Mouse (Mus musculus) limb, embryonic 13.5 days (tissue): ENCODE results near the gene Sae1. TPM values are rescaled to one million over a fixed set of nuclear protein-coding genes. Genes with fewer than 3 reads are reported as not detected.
A peak's percentile ranks its signal among the peaks of the same experiment; 100 is the strongest.

Experiments
- ATAC-seq: fragments of 200-750 bp; cut with Nextera tagmentation; 2 replicates; pipeline ENCODE4 v1.8.0; 2017; ENCODE audit warnings: low read depth, moderate number of reproducible peaks, moderate TSS enrichment; ENCODE audit not compliant: low FRiP score
- H3K27ac ChIP-seq: fragments of 300-500 bp; sonication (generic); 2 replicates; pipeline ENCODE4 v1.5.1; 2015; ENCODE audit warnings: inconsistent platforms, mild to moderate bottlenecking, moderate library complexity
- H3K27me3 ChIP-seq: fragments of 300-500 bp; sonication (generic); 2 replicates; pipeline ENCODE4 v1.6.1; 2015; ENCODE audit warnings: mild to moderate bottlenecking, inconsistent platforms
- H3K36me3 ChIP-seq: fragments of 300-500 bp; sonication (generic); 2 replicates; pipeline ENCODE4 v1.6.1; 2015; ENCODE audit warnings: inconsistent platforms, mild to moderate bottlenecking, moderate library complexity
- H3K4me1 ChIP-seq: fragments of 300-500 bp; sonication (generic); 2 replicates; pipeline ENCODE4 v1.6.1; 2015; ENCODE audit warnings: inconsistent platforms
- H3K4me2 ChIP-seq: fragments of 300-500 bp; sonication (generic); replicated peaks from 2 replicates; pipeline ENCODE4 v1.6.1; 2015; ENCODE audit warnings: inconsistent platforms, mild to moderate bottlenecking, moderate library complexity
- H3K4me3 ChIP-seq: fragments of 300-500 bp; sonication (generic); 2 replicates; pipeline ENCODE4 v1.5.1; 2015; ENCODE audit warnings: moderate library complexity, mild to moderate bottlenecking, inconsistent platforms
- H3K9ac ChIP-seq: fragments of 300-500 bp; sonication (generic); 2 replicates; pipeline ENCODE4 v1.6.1; 2015; ENCODE audit warnings: mild to moderate bottlenecking, inconsistent platforms
- H3K9me3 ChIP-seq: fragments of 300-500 bp; sonication (generic); 2 replicates; pipeline ENCODE4 v1.6.1; 2016; ENCODE audit warnings: inconsistent platforms
- WGBS: fragments of 180-500 bp; shearing (Covaris S2); methylation state at CpG from one replicate; pipeline ENCODE4 v1.1.7; 2015; 5-methylcytosine and 5-hydroxymethylcytosine counted together
- polyA plus RNA-seq: library from polyadenylated mRNA; unstranded; fragments of >200 nt; fragmentation: Nextera tagmentation; extraction: Ambion mirVana; gene quantifications from 2 replicates; pipeline ENCODE4 v1.2.1, GENCODE M21; 2015

Gene Sae1
- polyA plus RNA-seq, 1 experiment from 2014 or later = 359 TPM

- WGBS = 61% methylated on average over 2 of the region's 2 CpGs
- peak overlapping the region; percentile 73; the same call in 1 of the 2 replicates for H3K27ac ChIP-seq
- peak overlapping the region; percentile 68 for H3K4me2 ChIP-seq
Observed at GRCm38 (mm10) chr7:16297616-16298015, 90.0 kb downstream of the Sae1 start.

DNA sequence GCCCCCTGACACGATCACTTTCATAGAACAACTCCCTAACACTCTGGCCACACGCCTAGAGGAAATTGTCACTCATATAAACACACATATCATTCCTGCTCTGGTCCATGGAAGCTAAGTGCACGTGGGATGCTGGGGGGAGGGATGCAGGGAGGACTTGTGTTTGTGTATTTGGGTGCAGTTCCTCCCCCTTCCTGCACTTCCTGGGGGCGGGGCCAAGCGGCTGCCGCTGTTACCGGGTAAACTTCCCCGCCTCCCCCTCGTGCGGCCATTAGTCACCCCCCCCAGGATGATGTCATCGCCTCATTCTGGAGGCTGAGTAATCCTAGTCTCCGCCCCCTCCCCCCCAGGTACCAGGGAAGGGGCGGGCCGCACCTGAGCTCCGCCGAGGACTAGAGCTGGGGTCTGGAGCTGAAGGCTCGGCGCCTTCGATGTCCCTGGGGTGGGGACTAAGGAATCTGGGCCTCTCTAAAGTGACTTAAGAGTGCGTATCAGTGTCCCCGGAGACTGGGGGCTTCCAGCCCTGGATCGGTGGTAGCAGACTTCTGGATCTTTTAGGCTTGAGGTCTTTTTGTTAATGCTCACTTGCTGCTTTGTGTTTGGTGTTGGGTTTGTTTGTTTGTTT is 90.7 kb downstream of the Sae1 start:
- Histone ChIP-seq H3K4me2 (peak overlapping the region; percentile 68), H3K9ac (peak overlapping the region; percentile 51; the same call in 1 of the 2 replicates), H3K27me3 (no peaks in the 10 kb centered on the region), H3K9me3 (no peaks in the 10 kb centered on the region), H3K4me3 (peak overlapping the region; percentile 35), H3K27ac (peak overlapping the region; percentile 73), H3K36me3 (no peaks in the 10 kb centered on the region), H3K4me1 (peaks cover 40% of the 10 kb centered on the region)
- WGBS = 1% methylated on average over 22 of the region's 22 CpGs
- ATAC-seq = peak; percentile 12; the same call in 1 of the 2 replicates

More at GRCm38 (mm10) chr7:16297616-16298015, 90.0 kb downstream of the Sae1 start:
- no peaks in the 10 kb centered on the region for H3K9me3 ChIP-seq
- no peaks in the 10 kb centered on the region for H3K27me3 ChIP-seq
- H3K36me3 ChIP-seq = no peaks in the 10 kb centered on the region
- H3K4me1 ChIP-seq = peaks cover 40% of the 10 kb centered on the region
- H3K4me3 ChIP-seq = no peak overlapping the region
- no peak overlapping the region for H3K9ac ChIP-seq
- ATAC-seq = no peak

DNA sequence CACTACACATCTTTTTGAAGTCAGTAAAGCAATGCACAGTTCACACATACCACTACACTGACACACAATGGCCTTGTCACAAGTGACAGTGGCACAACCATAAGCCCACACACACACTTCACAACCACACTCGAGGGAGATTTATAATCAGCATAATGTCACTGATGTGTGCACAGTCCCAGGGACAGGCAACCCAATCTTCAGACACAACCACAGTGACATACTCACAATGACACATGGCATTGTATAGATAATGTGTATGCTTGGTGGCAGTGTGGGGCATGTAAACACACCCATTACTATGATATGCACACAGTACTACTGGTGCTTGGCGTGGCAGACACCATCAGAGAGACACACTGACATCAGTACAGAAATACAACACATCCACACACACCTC is 91.5 kb downstream of the Sae1 start:
- WGBS = 40% methylated on average over 2 of the region's 2 CpGs
- H3K27ac ChIP-seq = peak overlapping the region; percentile 73
- ATAC-seq = no peak
- no peaks in the 10 kb centered on the region for H3K36me3 ChIP-seq
- H3K9me3 ChIP-seq = no peaks in the 10 kb centered on the region
- H3K4me1 ChIP-seq = peaks cover 40% of the 10 kb centered on the region
- no peak overlapping the region for H3K9ac ChIP-seq
- no peaks in the 10 kb centered on the region for H3K27me3 ChIP-seq
- H3K4me3 ChIP-seq = peak overlapping the region; percentile 54; the same call in 1 of the 2 replicates
- H3K4me2 ChIP-seq = peak overlapping the region; percentile 89

DNA sequence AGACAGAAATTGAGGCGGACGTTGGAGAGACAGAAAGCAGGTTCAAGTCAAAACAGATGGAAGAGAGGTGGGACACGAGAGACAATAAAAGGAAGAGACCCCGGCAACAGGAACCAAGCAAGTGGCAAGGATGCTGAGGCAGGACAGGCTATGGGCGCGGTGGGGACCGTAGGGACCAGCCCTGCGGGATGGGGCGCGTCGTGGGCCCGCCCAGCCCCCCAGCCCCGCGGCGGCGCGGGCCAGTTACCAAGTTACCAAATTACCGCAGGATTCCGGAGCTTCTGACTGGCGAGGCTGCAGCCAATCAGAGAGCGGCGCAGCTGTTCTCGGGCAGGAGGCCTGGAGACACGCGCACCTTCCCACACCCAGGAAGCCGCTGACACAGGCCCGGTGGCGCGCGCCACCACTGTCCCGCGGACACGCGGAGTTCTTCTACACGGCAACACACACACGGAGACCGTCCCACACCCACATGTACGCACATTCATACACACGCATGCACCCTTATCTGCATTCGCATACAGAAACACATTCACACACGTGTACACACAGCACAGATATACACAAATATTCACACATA is 92.2 kb downstream of the Sae1 start:
- Histone ChIP-seq H3K36me3 (no peaks in the 10 kb centered on the region), H3K9me3 (no peaks in the 10 kb centered on the region), H3K27me3 (no peaks in the 10 kb centered on the region), H3K4me3 (peak overlapping the region; percentile 54), H3K4me2 (peak overlapping the region; percentile 89), H3K27ac (peak overlapping the region; percentile 88), H3K9ac (peak overlapping the region; percentile 63), H3K4me1 (peaks cover 40% of the 10 kb centered on the region)
- peak; percentile 56 for ATAC-seq
- 2% methylated on average over 40 of the region's 41 CpGs for whole genome bisulfite sequencing

DNA sequence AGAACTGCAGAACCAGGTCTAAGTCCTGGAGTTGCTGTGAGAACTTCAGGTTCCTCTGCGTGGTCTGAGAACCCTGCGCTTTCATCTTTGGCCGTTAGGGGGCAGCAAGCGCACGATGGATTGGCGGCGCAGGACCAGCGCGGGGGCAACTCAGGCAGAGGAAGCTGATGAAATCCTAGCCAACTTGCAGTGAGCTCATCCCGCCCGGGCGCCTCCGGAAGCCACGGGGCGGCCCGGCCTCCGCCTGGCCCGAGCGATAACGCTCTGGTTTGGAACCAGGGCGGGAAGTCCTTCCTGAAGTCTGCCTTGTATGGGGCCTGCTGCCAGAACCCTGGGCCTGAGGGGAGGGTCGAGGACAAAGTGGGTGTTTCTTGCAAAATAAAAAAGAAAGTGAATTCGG is 92.8 kb downstream of the Sae1 start:
- Histone ChIP-seq H3K9me3 (no peaks in the 10 kb centered on the region), H3K36me3 (no peaks in the 10 kb centered on the region), H3K27me3 (no peaks in the 10 kb centered on the region), H3K9ac (peak overlapping the region; percentile 63), H3K4me1 (peaks cover 35% of the 10 kb centered on the region), H3K4me2 (peak overlapping the region; percentile 89), H3K4me3 (peak overlapping the region; percentile 54), H3K27ac (peak overlapping the region; percentile 88)
- peak; percentile 73 for ATAC-seq
- 1% methylated on average over 23 of the region's 23 CpGs for WGBS

DNA sequence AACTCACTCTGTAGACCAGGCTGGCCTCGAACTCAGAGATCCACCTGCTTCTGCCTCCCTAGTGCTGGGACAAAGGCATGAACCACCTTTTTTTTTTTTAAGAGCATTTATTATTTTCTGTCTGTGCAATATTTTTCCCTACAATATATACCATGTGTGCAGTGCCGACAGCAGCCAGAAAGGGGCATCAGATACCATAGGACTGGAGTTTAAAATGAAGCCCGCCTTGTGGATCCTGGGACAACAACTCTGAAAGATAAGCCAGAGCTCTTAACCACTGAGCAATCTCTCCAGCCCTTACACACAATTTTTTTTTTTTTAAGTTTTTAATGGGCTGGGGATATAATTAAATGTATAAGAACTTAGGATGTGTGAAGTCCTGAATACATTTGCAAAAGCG is 93.3 kb downstream of the Sae1 start:
- H3K4me2 ChIP-seq = peak overlapping the region; percentile 89
- WGBS = 34% methylated on average over 4 of the region's 4 CpGs
- no peak for ATAC-seq
- no peaks in the 10 kb centered on the region for H3K9me3 ChIP-seq
- peaks cover 33% of the 10 kb centered on the region for H3K4me1 ChIP-seq
- H3K9ac ChIP-seq = no peak overlapping the region
- H3K27me3 ChIP-seq = no peaks in the 10 kb centered on the region
- H3K4me3 ChIP-seq = peak overlapping the region; percentile 54; the same call in 1 of the 2 replicates
- H3K36me3 ChIP-seq = no peaks in the 10 kb centered on the region
- no peak overlapping the region for H3K27ac ChIP-seq

GRCm38 (mm10) chr7:16287791-16288190 is 99.8 kb downstream of the Sae1 start:
- no peaks in the 10 kb centered on the region for H3K27me3 ChIP-seq
- 65% methylated on average over 1 of the region's 1 CpGs for WGBS
- no peak overlapping the region for H3K9ac ChIP-seq
- H3K4me1 ChIP-seq = peaks cover 12% of the 10 kb centered on the region
- no peak overlapping the region for H3K4me2 ChIP-seq
- no peak overlapping the region for H3K4me3 ChIP-seq
- no peak for ATAC-seq
- peaks cover 14% of the 10 kb centered on the region for H3K36me3 ChIP-seq
- no peak overlapping the region for H3K27ac ChIP-seq
- no peaks in the 10 kb centered on the region for H3K9me3 ChIP-seq

GRCm38 (mm10) chr7:16287016-16287415 is 100.6 kb downstream of the Sae1 start:
- H3K4me3 ChIP-seq = peak overlapping the region; percentile 61
- no peak for ATAC-seq
- WGBS = 80% methylated on average over 2 of the region's 2 CpGs
- no peaks in the 10 kb centered on the region for H3K9me3 ChIP-seq
- H3K36me3 ChIP-seq = peaks cover 21% of the 10 kb centered on the region
- H3K27ac ChIP-seq = peak overlapping the region; percentile 95
- peaks cover 12% of the 10 kb centered on the region for H3K4me1 ChIP-seq
- peak overlapping the region; percentile 79 for H3K9ac ChIP-seq
- peak overlapping the region; percentile 66 for H3K4me2 ChIP-seq
- no peaks in the 10 kb centered on the region for H3K27me3 ChIP-seq

DNA sequence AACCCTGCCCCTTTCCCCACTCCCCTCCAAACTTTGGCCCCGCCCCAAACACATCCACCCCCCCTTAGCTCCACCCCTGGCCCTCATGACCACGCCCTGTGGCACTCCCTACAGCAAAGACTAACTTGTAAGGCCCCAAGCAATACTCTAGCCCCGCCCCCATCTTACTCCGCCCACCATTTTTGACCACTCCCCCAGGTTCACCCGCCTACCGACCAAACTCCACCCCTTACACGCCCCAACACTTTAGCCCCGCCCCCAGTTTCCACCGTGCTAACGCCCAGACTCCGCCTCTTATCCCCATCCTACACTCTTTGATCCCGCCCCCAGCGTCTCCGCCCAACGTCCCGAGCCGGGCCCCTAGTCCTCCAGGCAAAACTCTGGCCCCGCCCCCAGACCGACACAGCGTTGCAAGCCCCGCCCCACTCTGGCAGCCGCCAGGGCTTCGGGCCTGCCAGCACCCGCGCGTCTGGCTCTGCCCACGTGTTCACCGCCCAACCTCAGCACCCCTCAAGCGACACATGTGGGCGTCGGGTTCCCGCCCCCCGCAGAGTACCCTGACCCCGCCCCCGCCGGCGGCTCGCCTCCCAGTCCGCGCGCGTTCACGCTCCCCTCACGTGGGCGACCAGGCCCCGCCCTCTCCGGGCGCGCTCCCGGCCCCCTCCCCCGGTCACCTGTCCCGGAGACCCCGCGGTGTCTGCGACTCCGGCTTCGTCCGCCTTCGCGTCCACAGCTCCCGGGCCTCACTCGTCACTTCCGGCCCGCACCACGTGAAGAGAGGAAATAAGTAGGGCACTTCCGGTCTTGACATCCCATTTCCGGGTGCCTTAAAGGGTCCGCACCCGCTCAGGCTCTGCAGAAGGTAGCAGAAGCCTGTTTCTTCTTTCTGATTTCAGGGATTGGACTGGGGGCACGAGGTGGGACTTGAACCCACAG is 101.3 kb downstream of the Sae1 start, which contains the start of gene Ccdc9:
Gene Ccdc9 (minus strand): TSS at position 770 of the 936 bp plus-strand sequence.
- Histone ChIP-seq H3K9me3 (no peaks in the 10 kb centered on the region), H3K4me2 (peak within 1 kb of the TSS; percentile 66), H3K27me3 (no peaks in the 10 kb centered on the region), H3K9ac (peak within 1 kb of the TSS; percentile 79), H3K4me3 (peak within 1 kb of the TSS; percentile 61), H3K27ac (peak within 1 kb of the TSS; percentile 95), H3K36me3 (peaks cover 29% of the 10 kb centered on the region), H3K4me1 (peaks cover 12% of the 10 kb centered on the region)
- peak; percentile 91 for ATAC-seq
- WGBS = under 1% methylated on average over 70 of the region's 70 CpGs

DNA sequence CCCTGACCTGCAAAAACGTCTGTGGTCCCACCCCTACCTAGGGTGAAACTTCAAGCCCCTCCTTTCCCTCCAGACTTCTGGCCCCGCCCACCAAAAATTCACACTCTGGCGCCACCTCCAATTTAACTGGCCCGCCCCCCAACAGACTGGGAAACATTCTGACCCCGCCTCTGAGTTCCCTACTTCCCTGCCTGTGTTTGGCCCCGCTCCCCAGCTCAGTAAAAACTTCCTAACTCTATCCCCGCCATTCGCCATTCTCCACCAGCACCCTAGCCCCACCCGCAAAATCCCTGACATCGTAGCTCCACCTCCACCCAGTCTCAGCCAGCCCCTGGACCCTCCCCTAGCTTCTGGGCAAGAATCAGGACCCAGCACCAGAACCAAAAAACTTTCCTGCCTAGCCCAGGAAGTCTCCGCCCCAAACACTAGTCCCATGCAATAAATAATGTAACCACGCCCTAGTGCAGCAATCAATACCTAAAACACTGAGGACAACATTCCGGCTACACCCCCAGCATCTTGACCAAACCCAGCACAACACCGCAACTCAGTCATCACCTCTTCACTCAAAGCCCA is 102.1 kb downstream of the Sae1 start:
- Histone ChIP-seq H3K27ac (peak overlapping the region; percentile 69), H3K9ac (peak overlapping the region; percentile 51), H3K4me3 (peak overlapping the region; percentile 61), H3K4me1 (peaks cover 12% of the 10 kb centered on the region), H3K36me3 (peaks cover 36% of the 10 kb centered on the region), H3K9me3 (no peaks in the 10 kb centered on the region), H3K4me2 (peak overlapping the region; percentile 66), H3K27me3 (no peaks in the 10 kb centered on the region)
- WGBS = 1% methylated on average over 14 of the region's 14 CpGs
- ATAC-seq = peak; percentile 65

DNA sequence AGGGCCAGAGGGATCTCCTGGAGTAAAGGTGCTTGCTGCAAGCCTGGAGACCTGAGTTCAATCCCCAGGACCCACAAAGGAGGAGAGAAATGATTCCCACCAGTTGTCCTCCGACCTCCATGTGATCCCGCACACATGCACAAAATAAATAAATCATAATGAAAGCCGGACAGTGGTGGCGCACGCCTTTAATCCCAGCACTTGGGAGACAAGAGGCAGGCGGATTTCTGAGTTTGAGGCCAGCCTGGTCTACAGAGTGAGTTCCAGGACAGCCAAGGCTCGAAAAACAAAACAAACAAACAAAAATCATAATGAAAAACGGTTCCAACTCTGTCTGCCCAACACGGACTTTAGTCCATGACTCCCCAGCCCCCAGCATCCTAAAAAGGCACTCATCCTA is 102.7 kb downstream of the Sae1 start:
- Histone ChIP-seq H3K4me2 (peak overlapping the region; percentile 66), H3K4me1 (peaks cover 12% of the 10 kb centered on the region), H3K9me3 (no peaks in the 10 kb centered on the region), H3K27ac (peak overlapping the region; percentile 69; the same call in 1 of the 2 replicates), H3K4me3 (peak overlapping the region; percentile 61), H3K9ac (peak overlapping the region; percentile 51), H3K36me3 (peaks cover 40% of the 10 kb centered on the region), H3K27me3 (no peaks in the 10 kb centered on the region)
- no peak for ATAC-seq
- WGBS = 68% methylated on average over 9 of the region's 9 CpGs
